Mouse (Mus musculus) adrenal gland, postnatal 14 days (tissue): ENCODE results near the gene Upb1. TPM values are rescaled to one million over a fixed set of nuclear protein-coding genes. Genes with fewer than 3 reads are reported as not detected.
A peak's percentile ranks its signal among the peaks of the same experiment; 100 is the strongest.
"Not testable (repeated sequence)": the region's sequence is repeated elsewhere in the genome, so short reads cannot be mapped to it uniquely, and the experiment has no call there.

Source experiments
- DNase-seq: peaks from one replicate; pipeline ENCODE4 v3.0.0; 2021; ENCODE audit warnings: mixed read lengths
- long read RNA-seq, 2 experiments: library from polyadenylated mRNA; stranded (forward); transcript quantifications; one replicate each; pipeline ENCODE4 v2.0.0; 2021
- total RNA-seq: library from RNA; stranded (reverse); gene quantifications from 2 replicates; pipeline ENCODE4 v1.2.3, GENCODE M21; 2021

Upb1 gene
- 2.4 and 24.2 TPM in 2 replicates for total RNA-seq
- long read RNA-seq, experiment 1, partial matches to known transcripts = 0 of 3 reads
- long read RNA-seq, experiment 1, other reads (novel, unspliced or antisense) = 0 of 3 reads
- long read RNA-seq, experiment 2, transcript Upb1-201 (10 exons, 3,042 nt) = major isoform, 28 of 33 reads
- long read RNA-seq, experiment 2, partial matches to known transcripts = 4 of 33 reads
- long read RNA-seq, experiment 2, other reads (novel, unspliced or antisense) = 1 of 33 reads

DNA sequence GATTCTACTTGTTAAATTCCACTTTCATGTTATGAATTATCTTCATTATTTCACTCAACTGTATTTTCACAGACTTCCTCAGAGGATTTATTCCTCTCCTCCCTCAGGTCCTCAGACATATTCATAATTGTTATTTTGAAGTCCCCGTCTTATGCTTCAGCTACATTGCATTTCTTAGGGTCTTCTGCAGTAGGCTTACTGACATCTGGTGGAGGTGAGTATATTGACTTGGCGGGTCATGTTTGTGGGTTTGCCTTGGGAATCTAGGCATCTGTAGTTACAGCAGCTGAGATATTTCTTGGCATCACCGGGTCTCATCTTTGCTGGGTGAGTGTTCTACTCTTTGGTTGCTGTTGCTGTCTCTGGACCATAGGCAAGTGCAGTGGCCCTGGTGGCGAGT lies at the start of gene Upb1:
Gene Upb1, plus strand, starts transcription at position 158 of the 400 bp plus-strand sequence.
- DNase-seq = no peak

GRCm38 (mm10) chr10:75352541-75352940 lies 48.4 kb upstream of the Upb1 start:
- no peak for DNase-seq

GRCm38 (mm10) chr10:75353838-75354241 lies 47.1 kb upstream of the Upb1 start:
- not testable (repeated sequence) for DNase-seq

DNA sequence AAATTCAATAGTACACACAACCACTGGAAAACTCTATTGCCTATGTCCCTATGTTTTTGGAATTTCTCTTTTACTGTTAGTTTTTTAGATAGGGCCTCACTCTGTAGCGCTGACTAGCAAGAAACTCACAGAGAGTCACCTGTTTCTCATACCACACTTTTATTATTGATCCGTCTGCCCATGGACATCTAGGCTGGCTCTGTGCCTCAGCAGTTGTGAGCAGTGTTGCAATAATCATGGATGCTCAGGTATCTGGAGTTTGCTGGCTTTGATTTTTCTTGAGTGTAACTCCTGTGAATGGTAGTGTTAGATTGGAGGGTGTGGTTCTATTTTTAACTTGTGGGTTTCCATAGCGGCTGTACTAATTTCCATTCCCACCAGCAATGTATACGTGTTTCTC lies 45.6 kb upstream of the Upb1 start:
- DNase-seq = no peak

DNA sequence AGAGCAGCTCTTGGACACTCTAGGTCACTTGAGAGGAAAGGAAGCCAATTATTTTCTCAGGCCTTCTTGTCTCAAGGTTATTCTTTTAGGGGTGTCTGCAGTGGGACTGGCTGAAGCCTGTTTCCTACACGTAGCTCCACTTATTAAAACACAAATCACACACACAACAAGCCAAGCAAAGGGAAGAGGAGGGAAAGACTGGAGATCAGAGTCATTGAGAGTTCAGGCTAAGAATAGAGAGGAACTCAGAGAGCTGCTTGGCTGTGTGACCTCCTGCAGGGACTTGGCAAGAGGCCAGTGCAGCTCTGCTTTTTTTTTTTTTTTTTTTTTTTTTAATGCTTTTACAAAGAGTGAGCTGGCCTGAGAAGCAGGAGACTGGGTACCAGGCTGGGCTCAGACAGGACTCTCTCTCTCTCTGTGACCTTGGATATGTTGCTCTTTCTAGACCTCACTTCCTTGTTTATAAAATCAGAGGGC lies 36.7 kb upstream of the Upb1 start:
- DNase-seq = peak; percentile 65

GRCm38 (mm10) chr10:75364796-75365195 lies 36.1 kb upstream of the Upb1 start:
- DNase-seq = no peak

DNA sequence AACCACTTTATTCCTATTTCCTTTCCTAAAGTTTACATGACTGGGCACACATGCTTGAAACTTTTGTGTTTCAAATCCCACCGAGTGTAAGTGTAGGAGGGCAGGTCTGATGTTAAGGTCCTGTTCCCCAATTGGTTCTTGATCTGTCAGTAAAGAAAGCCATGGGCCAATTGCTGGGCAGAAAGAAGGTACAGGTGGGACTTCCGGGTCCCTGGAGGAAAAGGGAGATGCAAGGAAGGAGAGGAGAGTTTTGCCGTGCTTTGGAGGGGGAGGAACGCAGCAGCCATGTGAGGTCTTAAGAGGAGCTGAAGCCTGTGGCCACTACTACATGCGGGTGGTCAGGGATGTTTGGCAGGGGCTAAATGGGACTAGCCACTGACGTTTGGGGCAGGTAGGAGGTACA lies 35.7 kb upstream of the Upb1 start:
- DNase-seq = no peak

DNA sequence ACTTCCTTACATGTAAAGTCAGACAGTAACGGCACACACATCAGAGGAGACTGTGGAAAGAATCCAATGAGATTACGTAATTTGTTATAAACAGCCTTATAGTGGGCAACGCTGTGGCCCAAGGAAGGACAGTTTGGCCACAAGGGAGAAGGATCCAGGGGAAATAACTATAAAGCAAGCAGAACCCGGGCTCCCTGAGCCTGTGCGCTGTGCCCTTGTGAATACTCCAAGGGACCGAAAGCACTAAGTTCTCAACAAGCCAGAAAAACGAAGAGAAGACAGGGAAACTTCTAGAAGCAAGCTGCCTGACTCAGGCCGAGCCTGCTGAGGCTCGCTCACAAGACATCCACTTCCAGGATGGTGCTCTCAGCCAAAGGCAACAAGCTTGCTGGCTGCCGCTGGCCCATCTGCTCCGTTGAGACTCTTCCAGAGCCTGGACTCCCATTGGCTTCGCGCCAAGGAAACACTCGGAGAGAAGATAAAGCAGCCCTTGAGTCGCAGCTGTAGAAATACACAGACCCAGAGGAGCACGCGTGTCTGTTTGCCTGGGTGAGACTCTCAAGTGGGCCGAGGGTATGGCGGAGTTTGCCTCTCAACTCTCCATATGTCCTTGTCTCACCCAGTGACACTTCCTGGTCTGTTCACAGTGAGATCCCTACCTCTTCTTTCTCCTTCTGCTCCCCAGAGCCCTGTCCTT lies 27.1 kb upstream of the Upb1 start:
- DNase-seq = not testable (repeated sequence)

GRCm38 (mm10) chr10:75378688-75379087 lies 22.2 kb upstream of the Upb1 start:
- DNase-seq = no peak

- DNase-seq = no peak
These were observed 10.8 kb upstream of the Upb1 start for GRCm38 (mm10) chr10:75390156-75390555.

- DNase-seq = no peak
These were observed 10.1 kb upstream of the Upb1 start for GRCm38 (mm10) chr10:75390832-75391231.

DNA sequence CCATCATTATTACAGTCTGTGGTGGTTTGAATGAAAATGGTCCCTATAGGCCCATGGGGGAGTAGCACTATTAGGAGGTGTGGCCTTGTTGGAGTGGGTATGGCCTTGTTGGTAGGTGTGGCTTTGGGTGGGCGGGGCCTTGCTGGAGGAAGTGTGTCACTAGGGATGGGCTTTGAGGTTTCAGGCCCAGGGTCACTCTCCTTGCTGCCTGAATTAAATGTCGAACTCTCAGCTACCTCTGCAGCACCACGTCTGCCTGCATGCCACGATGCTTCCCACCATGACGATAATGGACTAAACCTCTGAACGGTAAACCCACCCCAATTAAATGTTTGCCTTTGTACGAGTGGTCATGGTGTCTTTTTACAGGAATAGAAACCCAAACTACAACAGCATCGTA lies 6.1 kb upstream of the Upb1 start:
- no peak for DNase-seq

- peak; percentile 62 for DNase-seq
These were observed 3.9 kb upstream of the Upb1 start for GRCm38 (mm10) chr10:75396966-75397365.

DNA sequence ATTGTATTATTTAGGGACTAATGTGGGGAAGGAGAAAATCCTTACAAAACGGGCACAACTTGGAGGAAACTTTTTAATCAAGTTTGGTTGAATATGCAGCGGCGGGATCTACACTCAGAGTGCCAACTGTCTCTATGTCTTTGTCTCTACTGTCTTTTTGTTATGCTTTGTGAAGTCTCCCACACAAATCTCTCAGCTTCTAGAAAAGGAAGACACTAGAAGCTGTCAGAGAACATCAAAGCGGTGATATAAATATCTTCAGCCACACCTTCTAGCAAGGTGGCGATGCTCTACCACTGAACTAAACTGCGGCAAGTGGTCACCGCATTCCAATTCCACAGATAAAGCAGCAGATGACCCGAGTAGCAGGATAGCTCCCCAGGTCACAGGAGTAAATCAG lies 5.0 kb downstream of the Upb1 start:
- DNase-seq = no peak

DNA sequence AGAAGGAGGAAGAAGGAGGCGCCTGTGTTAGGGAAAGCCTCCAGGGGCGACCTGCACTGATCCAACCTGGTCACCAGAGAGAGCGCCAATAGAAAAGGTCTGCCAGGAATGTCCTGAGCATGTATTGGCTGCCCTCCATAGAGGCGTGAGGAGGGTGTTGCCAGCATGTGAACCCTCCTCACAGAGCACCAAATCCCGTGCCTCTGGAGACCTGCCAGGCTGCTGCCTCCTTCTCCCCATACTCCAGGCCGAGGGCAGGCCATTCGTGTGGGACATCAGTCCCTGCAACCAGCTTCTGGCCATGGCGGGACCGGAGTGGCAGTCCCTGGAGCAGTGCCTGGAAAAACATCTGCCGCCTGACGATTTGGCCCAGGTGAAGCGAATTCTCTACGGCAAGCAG lies 5.8 kb downstream of the Upb1 start:
- peak; percentile 62 for DNase-seq

- DNase-seq = no peak
These were observed 6.8 kb downstream of the Upb1 start for GRCm38 (mm10) chr10:75407741-75408140.

DNA sequence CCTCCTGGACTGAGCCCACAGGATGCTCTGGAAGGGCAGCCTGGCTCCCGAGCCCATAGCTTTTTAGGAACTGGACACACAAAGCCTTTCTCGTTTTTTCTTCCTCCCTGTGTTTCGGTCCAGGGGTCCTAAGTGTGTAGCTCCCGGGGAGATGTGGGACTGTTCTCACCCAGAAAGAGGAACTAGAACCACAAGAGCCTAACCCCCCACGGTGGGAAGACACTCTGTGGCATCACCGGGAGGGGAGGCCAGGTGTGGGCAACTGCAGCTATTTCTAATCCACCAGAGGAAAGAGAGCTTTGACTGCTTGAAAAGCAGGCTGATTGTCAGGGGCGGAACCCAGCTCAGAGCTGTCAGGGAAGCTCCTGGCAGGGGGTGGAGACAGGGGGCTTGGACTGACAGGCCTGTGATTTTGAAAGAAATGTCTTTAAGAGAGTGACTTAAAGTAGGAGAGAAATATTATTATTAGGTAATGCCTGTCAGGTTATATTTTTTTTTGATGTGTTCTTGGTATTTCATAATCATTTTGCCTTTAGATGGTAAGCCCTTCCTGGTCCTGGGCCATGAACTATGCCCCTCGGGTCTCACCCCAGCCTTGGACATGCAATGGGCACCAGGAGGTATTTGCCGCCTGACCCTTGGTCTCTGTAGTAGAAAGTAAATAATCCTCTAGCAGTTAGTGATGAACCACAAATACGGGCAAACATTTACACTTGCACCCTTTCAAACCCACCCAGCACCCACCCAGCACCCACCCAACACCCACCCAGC lies 10.6 kb downstream of the Upb1 start:
- DNase-seq = not testable (repeated sequence)

DNA sequence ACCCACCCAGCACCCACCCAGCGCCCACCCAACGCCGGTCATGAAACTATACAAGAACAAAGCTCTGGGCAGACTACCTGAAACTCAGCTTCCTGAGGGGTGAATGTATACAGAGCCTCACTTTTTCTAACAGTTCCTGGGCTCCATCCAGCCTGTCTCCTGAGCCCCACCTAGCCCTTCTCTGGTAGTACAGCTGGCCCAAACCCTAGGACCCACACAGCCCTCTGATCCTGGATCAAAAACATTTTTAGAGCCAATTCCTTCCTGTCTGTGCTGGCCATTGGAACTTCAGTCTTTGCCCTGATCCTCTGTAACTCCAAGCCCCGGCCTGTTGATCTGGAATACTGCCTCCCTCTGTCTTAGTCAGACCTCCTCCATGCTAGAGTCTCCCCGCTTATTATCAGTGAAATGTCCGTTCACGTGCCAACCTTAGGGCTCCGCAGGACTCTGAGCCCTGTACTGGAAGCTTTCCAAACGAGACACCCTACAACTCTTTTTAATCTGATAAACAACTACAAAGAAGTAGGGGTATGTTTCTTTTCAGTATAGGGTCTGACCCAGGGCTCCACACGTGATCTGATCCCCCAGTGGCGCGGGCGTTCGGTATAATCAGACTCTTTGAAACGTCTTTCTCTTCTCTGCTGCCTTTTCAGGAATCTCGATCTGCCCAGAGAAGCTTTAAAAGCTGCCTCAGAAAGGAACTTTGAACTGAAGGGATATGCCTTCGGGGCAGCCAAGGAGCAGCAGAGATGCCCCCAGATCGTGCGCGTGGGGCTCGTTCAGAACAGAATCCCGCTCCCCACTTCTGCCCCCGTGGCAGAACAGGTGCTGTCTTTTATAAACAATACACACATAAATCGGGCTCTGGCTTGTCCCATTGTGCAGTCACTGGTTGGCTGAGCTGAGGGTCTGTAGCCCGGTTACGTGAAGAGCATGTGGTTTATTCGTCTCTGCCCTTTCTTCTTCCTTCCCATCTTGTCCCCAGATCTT lies 11.5 kb downstream of the Upb1 start:
- no peak for DNase-seq

GRCm38 (mm10) chr10:75414925-75415324 lies 14.0 kb downstream of the Upb1 start:
- no peak for DNase-seq

- no peak for DNase-seq
These were observed 16.6 kb downstream of the Upb1 start for GRCm38 (mm10) chr10:75417363-75418042.

- DNase-seq = no peak
These were observed 17.8 kb downstream of the Upb1 start for GRCm38 (mm10) chr10:75418747-75419146.
